Mouse (Mus musculus) forebrain, embryonic 11.5 days (tissue): Measurements from ENCODE around the gene Lta. TPM values are rescaled to one million over a fixed set of nuclear protein-coding genes. Genes with fewer than 3 reads are reported as not detected.

ENCODE experiments used
- ATAC-seq: fragments of 200-750 bp; cut with Nextera tagmentation; replicated peaks from 2 replicates; pipeline ENCODE4 v1.8.0; 2017; ENCODE audit warnings: moderate TSS enrichment; ENCODE audit not compliant: low FRiP score
- DNase-seq: peaks from one replicate; pipeline ENCODE4 v3.0.0-alpha.2; 2017; ENCODE audit warnings: low spot score
- H3K27ac ChIP-seq: fragments of 300-500 bp; sonication (generic); 2 replicates; pipeline ENCODE4 v1.5.1; 2014; ENCODE audit warnings: low read depth, low read length
- H3K27me3 ChIP-seq: fragments of 300-500 bp; sonication (generic); 2 replicates; pipeline ENCODE4 v1.6.1; 2014; ENCODE audit warnings: mild to moderate bottlenecking, low read length, mixed read lengths; ENCODE audit not compliant: control insufficient read depth, insufficient read depth
- H3K36me3 ChIP-seq: fragments of 300-500 bp; sonication (generic); 2 replicates; pipeline ENCODE4 v1.6.1; 2014; ENCODE audit warnings: mild to moderate bottlenecking, low read length, moderate library complexity, mixed read lengths; ENCODE audit not compliant: control insufficient read depth, insufficient read depth
- H3K4me1 ChIP-seq: fragments of 300-500 bp; sonication (generic); replicated peaks from 2 replicates; pipeline ENCODE4 v1.6.1; 2014; ENCODE audit warnings: low read length, mixed read lengths; ENCODE audit not compliant: control insufficient read depth, insufficient read depth
- H3K4me2 ChIP-seq: fragments of 300-500 bp; sonication (generic); 2 replicates; pipeline ENCODE4 v1.6.1; 2014; ENCODE audit warnings: low read depth, mild to moderate bottlenecking, low read length, moderate library complexity, mixed read lengths; ENCODE audit not compliant: severe bottlenecking
- H3K4me3 ChIP-seq: fragments of 300-500 bp; sonication (generic); 2 replicates; pipeline ENCODE4 v1.5.1; 2014; ENCODE audit warnings: low read depth, low read length
- H3K9ac ChIP-seq: fragments of 300-500 bp; sonication (generic); 2 replicates; pipeline ENCODE4 v1.6.1; 2014; ENCODE audit warnings: low read length
- H3K9me3 ChIP-seq: fragments of 300-500 bp; sonication (generic); 2 replicates; pipeline ENCODE4 v1.6.1; 2016; ENCODE audit warnings: low read length, mixed read lengths; ENCODE audit not compliant: control insufficient read depth
- WGBS: fragments of 180-500 bp; shearing (Covaris S2); extraction: QIAGEN DNeasy Blood & Tissue Kit; methylation state at CpG from one replicate; pipeline ENCODE4 v1.1.7; 2014; 5-methylcytosine and 5-hydroxymethylcytosine counted together
- polyA plus RNA-seq: library from polyadenylated mRNA; unstranded; fragments of >200 nt; fragmentation: Nextera tagmentation; extraction: Ambion mirVana; gene quantifications from 2 replicates; pipeline ENCODE4 v1.2.1, GENCODE M21; 2014

The Lta gene
- polyA plus RNA-seq, 1 experiment from 2014 or later, result not detected

DNA sequence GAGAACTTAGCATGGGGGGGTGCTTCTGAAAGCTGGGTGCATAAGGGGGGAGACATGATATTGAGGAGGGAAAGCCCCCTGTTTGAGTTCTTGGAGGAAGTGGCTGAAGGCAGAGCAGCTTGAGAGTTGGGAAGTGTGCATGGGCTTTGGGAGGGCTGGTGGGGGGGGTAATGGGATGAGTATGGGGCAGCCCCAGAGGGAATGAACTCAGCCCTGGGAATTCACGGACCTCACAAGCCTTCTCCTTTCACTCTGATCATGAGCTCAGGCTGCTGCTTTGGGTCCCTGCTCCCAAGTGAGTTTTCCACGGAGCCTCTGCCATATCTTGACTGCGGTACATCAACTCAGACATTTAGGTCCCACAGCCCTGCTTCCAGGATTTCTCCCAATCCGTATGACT is 2.7 kb downstream of the Lta start:
- Histone ChIP-seq H3K4me2 (no peak overlapping the region), H3K4me1 (no peaks in the 10 kb centered on the region), H3K9ac (no peak overlapping the region), H3K27ac (no peak overlapping the region), H3K36me3 (no peaks in the 10 kb centered on the region), H3K27me3 (peaks cover 2% of the 10 kb centered on the region), H3K4me3 (no peak overlapping the region), H3K9me3 (no peaks in the 10 kb centered on the region)
- DNase-seq (no peak), ATAC-seq (no peak)
- 87% methylated on average over 4 of the region's 4 CpGs for WGBS

DNA sequence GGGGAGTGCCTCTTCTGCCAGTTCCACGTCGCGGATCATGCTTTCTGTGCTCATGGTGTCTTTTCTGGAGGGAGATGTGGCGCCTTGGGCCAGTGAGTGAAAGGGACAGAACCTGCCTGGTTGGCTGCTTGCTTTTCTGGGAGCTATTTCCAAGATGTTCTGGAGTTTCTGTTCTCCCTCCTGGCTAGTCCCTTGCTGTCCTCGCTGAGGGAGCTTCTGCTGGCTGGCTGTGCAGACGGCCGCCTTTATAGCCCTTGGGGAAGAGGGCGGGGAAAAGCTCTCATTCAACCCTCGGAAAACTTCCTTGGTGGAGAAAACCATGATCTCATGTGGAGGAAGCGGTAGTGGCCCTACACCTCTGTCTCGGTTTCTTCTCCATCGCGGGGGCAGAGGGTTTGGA is 3.4 kb downstream of the Lta start, which contains the start of gene Tnf:
Gene Tnf (minus strand): TSS at position 221 of the 400 bp plus-strand sequence.
- ATAC-seq (no peak), DNase-seq (no peak)
- peaks cover 2% of the 10 kb centered on the region for H3K27me3 ChIP-seq
- H3K9ac ChIP-seq, result no peak within 1 kb of the TSS
- H3K4me2 ChIP-seq, result no peak within 1 kb of the TSS
- 41% methylated on average over 13 of the region's 13 CpGs for WGBS
- H3K4me3 ChIP-seq, result no peak within 1 kb of the TSS
- no peak within 1 kb of the TSS for H3K27ac ChIP-seq
- no peaks in the 10 kb centered on the region for H3K36me3 ChIP-seq
- H3K9me3 ChIP-seq, result no peaks in the 10 kb centered on the region
- H3K4me1 ChIP-seq, result no peaks in the 10 kb centered on the region

DNA sequence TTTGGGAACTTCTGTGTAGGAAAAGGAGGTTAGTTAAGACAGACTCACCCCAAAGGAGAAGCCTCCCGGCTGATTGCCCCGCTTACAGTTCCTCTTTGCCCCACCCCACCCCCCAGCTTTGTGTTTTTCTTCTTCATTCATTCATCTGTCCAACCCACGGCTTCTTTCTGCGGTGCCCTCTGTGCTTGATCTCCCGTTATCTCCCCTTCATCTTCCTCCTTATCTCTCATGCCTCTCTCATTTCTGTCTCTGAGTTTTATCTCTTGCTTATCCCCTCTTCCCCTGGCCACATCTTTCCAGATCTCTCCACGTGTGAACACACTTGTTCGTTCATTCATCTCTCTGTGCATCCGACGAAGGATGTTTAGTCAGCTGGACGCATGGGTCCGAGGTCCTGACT is 4.0 kb downstream of the Lta start:
- H3K4me2 ChIP-seq, result no peak overlapping the region
- no peaks in the 10 kb centered on the region for H3K36me3 ChIP-seq
- H3K4me1 ChIP-seq, result no peaks in the 10 kb centered on the region; the same call in 1 of the 2 replicates
- DNase-seq (no peak), ATAC-seq (no peak)
- H3K27me3 ChIP-seq, result peaks cover 8% of the 10 kb centered on the region
- H3K4me3 ChIP-seq, result no peak overlapping the region
- H3K27ac ChIP-seq, result no peak overlapping the region
- H3K9me3 ChIP-seq, result no peaks in the 10 kb centered on the region
- WGBS, result 76% methylated on average over 11 of the region's 11 CpGs
- no peak overlapping the region for H3K9ac ChIP-seq

DNA sequence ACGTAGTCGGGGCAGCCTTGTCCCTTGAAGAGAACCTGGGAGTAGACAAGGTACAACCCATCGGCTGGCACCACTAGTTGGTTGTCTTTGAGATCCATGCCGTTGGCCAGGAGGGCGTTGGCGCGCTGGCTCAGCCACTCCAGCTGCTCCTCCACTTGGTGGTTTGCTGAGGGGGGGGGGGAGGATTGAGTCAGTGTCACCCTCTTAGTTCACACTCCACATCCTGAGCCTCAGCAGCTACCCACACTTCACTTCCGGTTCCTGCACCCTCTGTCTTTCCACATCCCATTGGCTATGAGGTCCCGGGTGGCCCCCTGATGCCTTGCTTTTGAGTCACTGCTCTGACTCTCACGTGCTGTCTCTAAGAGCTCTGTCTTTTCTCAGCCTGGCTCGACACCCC is 4.8 kb downstream of the Lta start:
- ATAC-seq, result no peak
- WGBS, result 89% methylated on average over 11 of the region's 11 CpGs
- Histone ChIP-seq H3K9me3 (no peaks in the 10 kb centered on the region), H3K4me3 (no peak overlapping the region), H3K4me1 (peaks cover 3% of the 10 kb centered on the region; the same call in 1 of the 2 replicates), H3K27me3 (peaks cover 15% of the 10 kb centered on the region), H3K9ac (no peak overlapping the region), H3K4me2 (no peak overlapping the region), H3K36me3 (no peaks in the 10 kb centered on the region), H3K27ac (no peak overlapping the region)
- DNase-seq, result no peak

DNA sequence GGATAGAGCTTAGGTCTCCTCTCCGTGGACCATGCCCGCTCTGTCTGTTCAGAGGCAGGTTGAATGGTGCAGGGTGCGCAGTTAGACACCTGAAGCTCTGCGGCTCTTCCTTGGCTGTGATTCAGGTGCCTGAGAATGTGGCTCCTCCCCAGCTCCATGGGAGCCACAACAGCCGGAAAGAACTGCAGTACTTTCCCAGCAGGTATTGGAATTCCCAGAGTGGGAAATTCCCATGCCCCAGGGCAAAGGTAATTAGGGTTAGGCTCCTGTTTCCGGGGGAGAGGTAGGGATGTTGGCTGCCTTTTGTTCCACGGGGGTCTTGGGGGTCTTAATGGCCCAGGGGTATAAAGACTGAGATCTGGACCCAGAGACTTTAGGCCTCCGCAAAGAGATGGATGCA is 6.2 kb downstream of the Lta start:
- Histone ChIP-seq H3K4me2 (no peak overlapping the region), H3K4me3 (no peak overlapping the region), H3K4me1 (peaks cover 3% of the 10 kb centered on the region; the same call in 1 of the 2 replicates), H3K9me3 (no peaks in the 10 kb centered on the region), H3K27me3 (peaks cover 20% of the 10 kb centered on the region), H3K9ac (no peak overlapping the region), H3K27ac (no peak overlapping the region), H3K36me3 (no peaks in the 10 kb centered on the region)
- ATAC-seq (no peak), DNase-seq (no peak)
- 24% methylated on average over 8 of the region's 8 CpGs for WGBS

DNA sequence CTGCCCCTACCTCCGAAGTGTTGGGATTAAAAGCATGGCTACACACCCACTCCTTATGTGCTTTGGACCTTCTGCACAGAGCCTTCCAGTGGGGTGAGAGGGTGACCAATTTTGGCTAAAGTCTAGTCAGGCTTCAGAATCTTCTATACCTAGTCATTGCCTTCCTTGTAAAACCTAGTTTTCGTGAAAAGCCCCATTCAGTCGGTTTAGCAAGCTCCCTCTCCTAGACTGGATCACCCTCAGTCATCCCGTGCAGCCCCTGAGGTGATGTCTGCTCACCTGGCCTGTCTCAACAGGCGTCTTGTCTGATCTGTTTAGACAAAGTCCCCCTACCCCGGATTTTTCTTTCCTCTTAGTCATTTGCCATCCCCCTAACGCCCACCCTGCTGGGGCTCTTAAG is 7.1 kb downstream of the Lta start:
- H3K4me3 ChIP-seq, result no peak overlapping the region
- ATAC-seq, result no peak

DNA sequence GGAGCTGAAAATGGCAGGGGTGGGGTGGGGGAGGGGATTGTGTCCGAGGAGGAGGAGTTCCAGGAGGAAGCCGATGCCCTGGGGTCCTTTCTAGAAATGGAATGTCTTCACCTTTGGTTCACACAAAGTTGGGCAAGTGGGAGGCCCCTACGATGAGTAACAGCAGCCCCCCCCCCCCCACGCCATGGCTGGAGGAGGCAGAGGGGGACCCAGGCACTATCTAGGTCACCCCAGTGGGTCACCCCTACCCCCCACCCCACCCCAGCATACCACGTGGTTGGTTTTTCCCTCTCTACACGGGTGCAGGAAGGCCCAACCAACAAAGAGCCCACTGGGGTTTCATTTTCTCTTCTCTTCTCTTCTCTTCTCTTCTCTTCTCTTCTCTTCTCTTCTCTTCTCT is 8.0 kb downstream of the Lta start:
- Histone ChIP-seq H3K27me3 (peaks cover 20% of the 10 kb centered on the region), H3K36me3 (no peaks in the 10 kb centered on the region), H3K9me3 (no peaks in the 10 kb centered on the region), H3K4me3 (no peak overlapping the region), H3K27ac (no peak overlapping the region), H3K4me2 (no peak overlapping the region), H3K4me1 (peaks cover 3% of the 10 kb centered on the region; the same call in 1 of the 2 replicates), H3K9ac (no peak overlapping the region)
- no peak for DNase-seq
- ATAC-seq, result no peak
- 47% methylated on average over 6 of the region's 6 CpGs for WGBS

More for the DNA sequence above, 7.1 kb downstream of the Lta start:
- no peaks in the 10 kb centered on the region for H3K9me3 ChIP-seq
- DNase-seq, result no peak
- no peak overlapping the region for H3K4me2 ChIP-seq
- no peaks in the 10 kb centered on the region for H3K36me3 ChIP-seq
- no peak overlapping the region for H3K9ac ChIP-seq
- WGBS, result 62% methylated on average over 7 of the region's 7 CpGs
- peaks cover 20% of the 10 kb centered on the region for H3K27me3 ChIP-seq
- peaks cover 3% of the 10 kb centered on the region; the same call in 1 of the 2 replicates for H3K4me1 ChIP-seq
- no peak overlapping the region for H3K27ac ChIP-seq

DNA sequence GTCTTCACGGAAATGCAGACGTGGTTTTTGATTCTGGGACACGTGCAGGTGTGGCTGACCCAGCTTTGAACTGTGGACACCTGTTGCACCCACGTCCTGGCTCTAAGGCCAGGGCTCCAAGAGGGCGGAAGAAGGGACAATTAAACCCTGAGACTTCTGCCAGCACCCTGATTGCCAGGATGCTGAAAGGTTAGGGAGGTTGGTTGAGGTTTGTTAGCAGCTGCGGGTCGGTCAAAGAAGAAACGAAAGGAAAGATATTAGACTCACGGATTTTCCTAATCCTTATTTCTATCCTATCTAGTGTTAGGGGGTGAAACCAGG is 8.9 kb downstream of the Lta start:
- H3K9me3 ChIP-seq, result no peaks in the 10 kb centered on the region
- H3K27ac ChIP-seq, result no peak overlapping the region
- peaks cover 20% of the 10 kb centered on the region for H3K27me3 ChIP-seq
- peaks cover 3% of the 10 kb centered on the region; the same call in 1 of the 2 replicates for H3K4me1 ChIP-seq
- H3K9ac ChIP-seq, result no peak overlapping the region; the same call in 1 of the 2 replicates
- no peak for ATAC-seq
- H3K36me3 ChIP-seq, result no peaks in the 10 kb centered on the region
- 31% methylated on average over 9 of the region's 9 CpGs for WGBS
- peak overlapping the region; percentile 32; the same call in 1 of the 2 replicates for H3K4me3 ChIP-seq
- no peak for DNase-seq
- peak overlapping the region; percentile 59 for H3K4me2 ChIP-seq

DNA sequence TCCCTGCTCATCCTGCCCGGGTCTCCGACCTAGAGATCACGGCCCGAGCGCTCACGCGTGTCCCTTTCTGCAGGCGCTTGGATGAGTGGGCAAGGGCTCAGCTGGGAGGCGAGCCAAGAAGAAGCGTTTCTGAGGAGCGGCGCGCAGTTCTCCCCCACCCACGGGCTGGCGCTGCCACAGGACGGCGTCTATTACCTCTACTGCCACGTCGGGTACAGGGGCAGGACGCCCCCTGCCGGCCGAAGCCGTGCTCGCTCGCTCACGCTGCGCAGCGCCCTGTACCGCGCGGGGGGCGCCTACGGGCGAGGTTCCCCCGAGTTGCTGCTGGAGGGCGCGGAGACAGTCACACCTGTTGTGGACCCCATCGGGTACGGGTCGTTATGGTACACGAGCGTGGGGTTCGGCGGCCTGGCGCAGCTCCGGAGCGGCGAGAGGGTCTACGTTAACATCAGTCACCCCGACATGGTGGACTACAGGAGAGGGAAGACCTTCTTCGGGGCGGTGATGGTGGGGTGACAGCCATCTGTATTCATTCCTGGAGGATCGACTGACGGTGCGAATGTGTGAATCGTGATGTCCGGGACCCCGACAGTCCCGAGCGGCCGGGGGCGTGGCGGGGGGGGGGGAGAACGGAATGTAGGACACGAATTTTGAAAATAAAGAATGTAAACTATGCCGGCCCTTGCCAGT is 9.4 kb downstream of the Lta start:
- 2% methylated on average over 66 of the region's 66 CpGs for WGBS
- H3K9me3 ChIP-seq, result no peaks in the 10 kb centered on the region
- peak overlapping the region; percentile 32 for H3K9ac ChIP-seq
- H3K36me3 ChIP-seq, result no peaks in the 10 kb centered on the region
- H3K4me3 ChIP-seq, result peak overlapping the region; percentile 32
- peaks cover 20% of the 10 kb centered on the region for H3K27me3 ChIP-seq
- DNase-seq, result peak; percentile 86
- no peak overlapping the region for H3K27ac ChIP-seq
- H3K4me1 ChIP-seq, result peaks cover 3% of the 10 kb centered on the region; the same call in 1 of the 2 replicates
- ATAC-seq, result peak; percentile 72
- peak overlapping the region; percentile 59 for H3K4me2 ChIP-seq
